In the genomic region with DNA sequence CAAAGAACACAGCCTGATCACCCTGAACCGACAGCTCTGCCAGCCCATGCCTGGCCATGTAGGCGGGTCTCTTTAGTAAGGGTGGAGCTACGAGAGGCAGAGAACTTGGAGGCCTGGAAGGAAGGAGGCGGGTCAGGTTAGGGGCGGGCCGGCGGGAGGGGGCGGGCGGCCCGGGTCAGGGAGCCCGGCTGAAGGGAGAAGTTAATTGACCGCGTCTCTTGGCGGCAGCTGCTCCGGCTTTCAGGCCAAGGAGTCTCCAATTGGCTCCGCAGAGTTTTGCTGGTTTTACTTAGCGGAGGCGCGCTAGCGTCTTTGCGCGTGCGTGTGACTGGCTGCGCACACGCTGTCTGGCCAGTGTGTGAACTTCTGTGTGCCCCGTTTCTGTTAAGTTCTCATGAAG, we compare ENCODE assay signal across 8 mouse cellular contexts. TPM values are rescaled to one million over a fixed set of nuclear protein-coding genes. Genes with fewer than 3 reads are reported as not detected.
A peak's percentile ranks its signal among the peaks of the same experiment; 100 is the strongest.
DNase-seq lines count a peak whose midpoint lies in the region; ATAC-seq lines count a peak whose summit lies in the region.

No protein-coding gene starts in this region.

- WGBS in intestine, embryonic 15.5 days, result under 1% methylated on average over 26 of the region's 26 CpGs
- WGBS in liver, embryonic 13.5 days (ENCODE audit: insufficient replicate concordance), result 0% methylated on average over 26 of the region's 26 CpGs

- H3K36me3 ChIP-seq in intestine, embryonic 15.5 days, result no peaks in the 10 kb centered on the region
- no peaks in the 10 kb centered on the region for H3K36me3 ChIP-seq in liver, embryonic 13.5 days

- H3K9me3 ChIP-seq in intestine, embryonic 15.5 days, result no peaks in the 10 kb centered on the region
- no peaks in the 10 kb centered on the region for H3K9me3 ChIP-seq in liver, embryonic 13.5 days (replicated peaks)

- no peaks in the 10 kb centered on the region for H3K27me3 ChIP-seq in intestine, embryonic 15.5 days (replicated peaks)
- H3K27me3 ChIP-seq in liver, embryonic 13.5 days, result peaks cover 75% of the 10 kb centered on the region

- ATAC-seq in common myeloid progenitor, adult 5-6 weeks (replicated peaks; ENCODE audit: low read depth, poor library complexity, severe bottlenecking), result peak; percentile 88
- ATAC-seq in intestine, embryonic 15.5 days, result peak; percentile 95
- peak; percentile 86 for ATAC-seq in liver, embryonic 13.5 days (ENCODE audit: low read depth)

- peak overlapping the region; percentile 32 for H3K4me3 ChIP-seq in intestine, embryonic 15.5 days (replicated peaks)
- H3K4me3 ChIP-seq in liver, embryonic 13.5 days (replicated peaks), result peak overlapping the region; percentile 49

- peak overlapping the region; percentile 26; the same call in 1 of the 2 replicates for H3K9ac ChIP-seq in intestine, embryonic 15.5 days
- peak overlapping the region; percentile 46; the same call in 1 of the 2 replicates for H3K9ac ChIP-seq in liver, embryonic 13.5 days

- H3K4me2 ChIP-seq in intestine, embryonic 15.5 days (replicated peaks), result peak overlapping the region; percentile 72
- peak overlapping the region; percentile 67 for H3K4me2 ChIP-seq in liver, embryonic 13.5 days

- peak; percentile 40 to 46 for DNase-seq in frontal cortex, postnatal 36 days (ENCODE audit: low spot score in 2 of 2)
- DNase-seq in frontal cortex, postnatal 25 days (ENCODE audit: low spot score in 2 of 2), result no peak
- DNase-seq in gonadal fat pad, adult 2 months (ENCODE audit: low read depth), result peak; percentile 42
- peak; percentile 53 for DNase-seq in liver, embryonic 13.5 days
- peak; percentile 69 for DNase-seq in naive thymus-derived CD4-positive, alpha-beta T cell, adult 2 months (ENCODE audit: low read depth)
- DNase-seq in testis, postnatal 14 days (ENCODE audit: low spot score), result peak; percentile 73

- H3K4me1 ChIP-seq in intestine, embryonic 15.5 days (replicated peaks), result peaks cover 38% of the 10 kb centered on the region
- peaks cover 23% of the 10 kb centered on the region for H3K4me1 ChIP-seq in liver, embryonic 13.5 days (replicated peaks)

- H3K27ac ChIP-seq in intestine, embryonic 15.5 days, result peak overlapping the region; percentile 61; the same call in 1 of the 2 replicates
- peak overlapping the region; percentile 44; the same call in 1 of the 2 replicates for H3K27ac ChIP-seq in liver, embryonic 13.5 days

RNA-seq across cellular contexts. Expression of a gene that starts 9.0 kb away (rescaled TPM):
- total RNA-seq in common myeloid progenitor, adult 5-6 weeks (2017), result not detected in 2 replicates
- polyA plus RNA-seq in gonadal fat pad, adult 2 months (2012; rRNA removed), result 0.63 TPM in 1 of 2 replicates, not detected in the other
- 0.53 and 0.58 TPM in 2 replicates for polyA plus RNA-seq in intestine, embryonic 15.5 days (2015; fragmentation: Nextera tagmentation; extraction: Ambion mirVana)
- 0.56 and 5.4 TPM in 2 replicates for polyA plus RNA-seq in liver, embryonic 13.5 days (2015; fragmentation: Nextera tagmentation; extraction: Ambion mirVana)

RNA-seq across cellular contexts. Expression of a gene that starts 14.3 kb away (rescaled TPM):
- total RNA-seq in common myeloid progenitor, adult 5-6 weeks (2017), result 0.23 TPM in 1 of 2 replicates, not detected in the other
- polyA plus RNA-seq in gonadal fat pad, adult 2 months (2012; rRNA removed), result 24.3 and 35.6 TPM in 2 replicates
- 21.6 and 23.6 TPM in 2 replicates for polyA plus RNA-seq in intestine, embryonic 15.5 days (2015; fragmentation: Nextera tagmentation; extraction: Ambion mirVana)
- polyA plus RNA-seq in liver, embryonic 13.5 days (2015; fragmentation: Nextera tagmentation; extraction: Ambion mirVana), result 4.7 and 5.8 TPM in 2 replicates

Comparison
In these comparisons a context has a peak if more than half of its experiments do, and no peak if none do; other contexts are left out.
1. DNase-seq: peak in frontal cortex, postnatal 36 days (2 of 2), gonadal fat pad, adult 2 months (single experiment), liver, embryonic 13.5 days (single experiment), naive thymus-derived CD4-positive, alpha-beta T cell, adult 2 months (single experiment) and testis, postnatal 14 days (single experiment); none in frontal cortex, postnatal 25 days (0 of 2).
2. Peak in every context shown above with its lines, with median percentiles within 50 percentile points of each other: ATAC-seq.